Mouse (Mus musculus) MEL (cell line): Measurements from ENCODE around the gene Zfp715. TPM values are rescaled to one million over a fixed set of nuclear protein-coding genes. Genes with fewer than 3 reads are reported as not detected.

ENCODE experiments used
- DNase-seq: peaks from one replicate; pipeline ENCODE4 v3.0.0; 2011; ENCODE audit warnings: low read depth, low spot score
- H3K27ac ChIP-seq: 2 replicates; pipeline ENCODE4 v1.5.1; 2012; ENCODE audit warnings: low read depth, mild to moderate bottlenecking, control low read depth, low read length, moderate library complexity; ENCODE audit not compliant: control insufficient read depth
- H3K27me3 ChIP-seq, 2 experiments: fragments of 150-350 bp in 1 of 2; sonication (generic) in 1 of 2; 2 replicates each; pipeline ENCODE4 v1.6.1; 2012; ENCODE audit warnings: low read length in 2 of 2, mild to moderate bottlenecking in 2 of 2, improper control_type of control experiment in 1 of 2, moderate library complexity in 1 of 2; ENCODE audit not compliant: insufficient read depth in 2 of 2, control insufficient read depth in 1 of 2
- H3K36me3 ChIP-seq, 2 experiments: 2 replicates each; pipeline ENCODE4 v1.6.1; 2012 to 2014; ENCODE audit warnings: low read length in 2 of 2, improper control_type of control experiment in 1 of 2, inconsistent platforms in 1 of 2, mild to moderate bottlenecking in 1 of 2; ENCODE audit not compliant: insufficient read depth in 2 of 2, control insufficient read depth in 1 of 2
- H3K4me1 ChIP-seq, 2 experiments: fragments of 150-350 bp in 1 of 2; sonication (generic) in 1 of 2; 2 replicates each; pipeline ENCODE4 v1.6.1; 2012; ENCODE audit warnings: low read length in 2 of 2, improper control_type of control experiment in 1 of 2, mild to moderate bottlenecking in 1 of 2; ENCODE audit not compliant: insufficient read depth in 2 of 2, control insufficient read depth in 1 of 2
- H3K4me3 ChIP-seq, 2 experiments: fragments of 150-350 bp in 1 of 2; sonication (generic) in 1 of 2; 2 replicates each; pipeline ENCODE4 v1.5.1; 2012; ENCODE audit warnings: low read depth in 2 of 2, low read length in 2 of 2, mild to moderate bottlenecking in 2 of 2, moderate library complexity in 2 of 2, control low read depth in 1 of 2, improper control_type of control experiment in 1 of 2; ENCODE audit not compliant: control insufficient read depth in 1 of 2, insufficient read depth in 1 of 2
- H3K79me2 ChIP-seq: 2 replicates; pipeline ENCODE4 v1.6.1; 2012; ENCODE audit warnings: mild to moderate bottlenecking, low read length, moderate library complexity; ENCODE audit not compliant: control insufficient read depth, poor library complexity, insufficient read depth
- H3K9ac ChIP-seq: 2 replicates; pipeline ENCODE4 v1.6.1; 2012; ENCODE audit warnings: low read depth, mild to moderate bottlenecking, control low read depth, low read length, moderate library complexity; ENCODE audit not compliant: control insufficient read depth, poor library complexity, severe bottlenecking
- H3K9me3 ChIP-seq: fragments of 150-350 bp; sonication (generic); replicated peaks from 2 replicates; pipeline ENCODE4 v1.6.1; 2012; ENCODE audit warnings: mild to moderate bottlenecking, low read length, improper control_type of control experiment, moderate library complexity; ENCODE audit not compliant: insufficient read depth
- BHLHE40 ChIP-seq: IDR thresholded peaks from 2 replicates; pipeline ENCODE4 v1.6.1; 2012; ENCODE audit warnings: low read depth, mild to moderate bottlenecking, inconsistent platforms, low read length, improper control_type of control experiment, borderline replicate concordance
- CHD1 ChIP-seq: IDR thresholded peaks from 2 replicates; pipeline ENCODE4 v1.6.1; 2012; ENCODE audit warnings: low read depth, mild to moderate bottlenecking, inconsistent platforms, low read length, improper control_type of control experiment
- CTCF ChIP-seq, 3 experiments: IDR thresholded peaks in 2 of 3; conservative IDR thresholded peaks in 1 of 3; 2 replicates each; pipeline ENCODE4 v1.5.1; 2011 to 2012; ENCODE audit warnings: low read length in 3 of 3, low read depth in 2 of 3, mild to moderate bottlenecking in 2 of 3, improper control_type of control experiment in 1 of 3, inconsistent platforms in 1 of 3, mixed read lengths in 1 of 3, moderate library complexity in 1 of 3; ENCODE audit not compliant: control insufficient read depth in 1 of 3, insufficient read depth in 1 of 3, poor library complexity in 1 of 3, severe bottlenecking in 1 of 3
- EP300 ChIP-seq, 2 experiments: IDR thresholded peaks; 2 replicates each; pipeline ENCODE4 v1.6.1; 2011; ENCODE audit warnings: improper control_type of control experiment in 2 of 2, low read length in 2 of 2, low read depth in 1 of 2, mild to moderate bottlenecking in 1 of 2
- ETS1 ChIP-seq: IDR thresholded peaks from 2 replicates; pipeline ENCODE4 v1.6.1; 2012; ENCODE audit warnings: low read depth, mild to moderate bottlenecking, inconsistent platforms, low read length, improper control_type of control experiment, moderate library complexity
- GABPA ChIP-seq: IDR thresholded peaks from 2 replicates; pipeline ENCODE4 v1.6.1; 2012; ENCODE audit warnings: low read depth, mild to moderate bottlenecking, inconsistent platforms, low read length, improper control_type of control experiment, moderate library complexity
- GATA1 ChIP-seq: IDR thresholded peaks from 2 replicates; pipeline ENCODE4 v1.6.1; 2011; ENCODE audit warnings: low read depth, low read length, improper control_type of control experiment
- HCFC1 ChIP-seq: IDR thresholded peaks from 2 replicates; pipeline ENCODE4 v1.6.1; 2012; ENCODE audit warnings: low read depth, mild to moderate bottlenecking, inconsistent platforms, low read length, improper control_type of control experiment, moderate library complexity
- KAT2A ChIP-seq: conservative IDR thresholded peaks from 2 replicates; pipeline ENCODE4 v1.6.1; 2012; ENCODE audit warnings: low read depth, low read length, improper control_type of control experiment, inconsistent platforms
- MAX ChIP-seq: IDR thresholded peaks from 2 replicates; pipeline ENCODE4 v1.6.1; 2011; ENCODE audit warnings: low read length, improper control_type of control experiment
- MXI1 ChIP-seq: IDR thresholded peaks from 2 replicates; pipeline ENCODE4 v1.6.1; 2011; ENCODE audit warnings: mild to moderate bottlenecking, low read depth, low read length, improper control_type of control experiment
- MYB ChIP-seq: IDR thresholded peaks from 2 replicates; pipeline ENCODE4 v1.6.1; 2011; ENCODE audit warnings: mild to moderate bottlenecking, low read depth, low read length, improper control_type of control experiment
- NRF1 ChIP-seq: IDR thresholded peaks from 2 replicates; pipeline ENCODE4 v1.6.1; 2014; ENCODE audit warnings: low read depth, mild to moderate bottlenecking, inconsistent platforms, low read length, improper control_type of control experiment, moderate library complexity; ENCODE audit not compliant: poor library complexity, insufficient read depth, severe bottlenecking
- POLR2A ChIP-seq, 2 experiments: IDR thresholded peaks; 2 replicates each; pipeline ENCODE4 v1.6.1; 2011 to 2012; ENCODE audit warnings: low read length in 2 of 2, mild to moderate bottlenecking in 2 of 2, control low read depth in 1 of 2, improper control_type of control experiment in 1 of 2, low read depth in 1 of 2, moderate library complexity in 1 of 2; ENCODE audit not compliant: control insufficient read depth in 1 of 2, insufficient read depth in 1 of 2, poor library complexity in 1 of 2
- POLR2AphosphoS2 ChIP-seq: IDR thresholded peaks from 2 replicates; pipeline ENCODE4 v1.6.1; 2011; ENCODE audit warnings: low read length, improper control_type of control experiment
- RAD21 ChIP-seq: IDR thresholded peaks from 2 replicates; pipeline ENCODE4 v1.6.1; 2011; ENCODE audit warnings: mild to moderate bottlenecking, low read depth, low read length, improper control_type of control experiment
- SIN3A ChIP-seq: IDR thresholded peaks from 2 replicates; pipeline ENCODE4 v1.6.1; 2012; ENCODE audit warnings: low read length, improper control_type of control experiment, inconsistent platforms
- SMC3 ChIP-seq: IDR thresholded peaks from 2 replicates; pipeline ENCODE4 v1.6.1; 2011; ENCODE audit warnings: low read depth, low read length, improper control_type of control experiment
- TBP ChIP-seq: IDR thresholded peaks from 2 replicates; pipeline ENCODE4 v1.8.0; 2011; ENCODE audit warnings: low read depth, low read length, improper control_type of control experiment
- TCF12 ChIP-seq: IDR thresholded peaks from 2 replicates; pipeline ENCODE4 v1.6.1; 2014; ENCODE audit warnings: low read depth, mild to moderate bottlenecking, inconsistent platforms, low read length, improper control_type of control experiment, moderate library complexity
- UBTF ChIP-seq: IDR thresholded peaks from 2 replicates; pipeline ENCODE4 v1.6.1; 2012; ENCODE audit warnings: low read depth, mild to moderate bottlenecking, inconsistent platforms, low read length, improper control_type of control experiment, moderate library complexity, borderline replicate concordance; ENCODE audit not compliant: insufficient read depth
- USF1 ChIP-seq: IDR thresholded peaks from 2 replicates; pipeline ENCODE4 v1.6.1; 2014; ENCODE audit warnings: low read depth, mild to moderate bottlenecking, inconsistent platforms, low read length, improper control_type of control experiment, moderate library complexity
- USF2 ChIP-seq, 2 experiments: IDR thresholded peaks; 2 replicates each; pipeline ENCODE4 v1.6.1; 2011 to 2012; ENCODE audit warnings: improper control_type of control experiment in 2 of 2, low read length in 2 of 2, borderline replicate concordance in 1 of 2, inconsistent platforms in 1 of 2, low read depth in 1 of 2, mild to moderate bottlenecking in 1 of 2; ENCODE audit not compliant: insufficient read depth in 1 of 2
- ZC3H11A ChIP-seq: IDR thresholded peaks from 2 replicates; pipeline ENCODE4 v1.6.1; 2012; ENCODE audit warnings: low read depth, mild to moderate bottlenecking, inconsistent platforms, low read length, improper control_type of control experiment
- ZKSCAN1 ChIP-seq: IDR thresholded peaks from 2 replicates; pipeline ENCODE4 v1.6.1; 2012; ENCODE audit warnings: low read depth, mild to moderate bottlenecking, inconsistent platforms, low read length, improper control_type of control experiment, moderate library complexity
- polyA plus RNA-seq, 2 experiments: library from polyadenylated mRNA; stranded (reverse) in 1 of 2; unstranded in 1 of 2; fragments of >175 nt in 1 of 2; fragments of >200 nt in 1 of 2; gene quantifications; 2 replicates each; pipeline versions ENCODE4 v1.2.1 to v1.2.4; 2012; ENCODE audit warnings: low replicate concordance in 2 of 2, low read depth in 1 of 2; ENCODE audit not compliant: insufficient read length in 2 of 2, insufficient read depth in 1 of 2, missing spikeins in 1 of 2
- total RNA-seq: library from RNA; depleted of rRNA; stranded (reverse); fragments of 300-350 nt; gene quantifications from 2 replicates; pipeline ENCODE4 v1.2.3, GENCODE M21; 2012

The Zfp715 gene
- total and polyA plus RNA-seq, 3 experiments: 8.3 to 11.7 TPM; not detected in 1

DNA sequence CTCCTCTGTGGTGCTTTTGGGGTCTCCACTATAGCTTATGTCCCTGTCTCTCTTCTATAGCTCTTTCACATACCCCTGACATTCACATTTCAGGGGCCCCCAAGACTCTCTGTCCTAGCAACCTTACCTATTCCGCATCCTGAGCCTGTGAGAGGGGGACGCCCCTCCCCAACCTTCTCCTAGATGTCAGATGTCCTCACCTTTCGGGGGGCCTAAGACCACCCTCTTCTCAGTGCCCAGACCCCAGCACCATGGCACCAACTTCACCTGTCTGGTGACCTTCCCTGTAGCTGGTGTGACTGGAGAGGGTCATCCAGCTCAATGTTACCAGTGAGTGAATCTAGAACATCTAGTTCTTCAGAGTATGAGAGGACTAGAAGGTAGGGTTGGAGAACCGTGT lies 31.4 kb upstream of the Zfp715 start:
- Histone ChIP-seq H3K27me3 (no peaks in the 10 kb centered on the region), H3K9ac (no peak overlapping the region), H3K4me1 (peaks cover 10 to 35% of the 10 kb centered on the region in 2 experiments), H3K9me3 (no peaks in the 10 kb centered on the region), H3K27ac (no peak overlapping the region), H3K79me2 (no peaks in the 10 kb centered on the region), H3K4me3 (no peak overlapping the region), H3K36me3 (peaks cover 0 to 19% of the 10 kb centered on the region in 2 experiments; a peak in 2 of 4 replicates)
- TF ChIP-seq CTCF (IDR thresholded peaks at IDR 0.05 in 2 of 3, conservative IDR thresholded peaks at IDR 0.05 in 1 of 3; ENCODE audit: control insufficient read depth in 1 of 3, insufficient read depth in 1 of 3, low read depth in 2 of 3, low read length in 3 of 3, poor library complexity in 1 of 3, severe bottlenecking in 1 of 3) (no peak), TCF12 (no peak), MYB (no peak), USF1 (no peak), RAD21 (no peak), ETS1 (no peak), GATA1 (no peak), SMC3 (no peak), MAX (no peak), GABPA (no peak), SIN3A (no peak)
- DNase-seq: no peak

GRCm38 (mm10) chr7:43344020-43344419 lies 30.9 kb upstream of the Zfp715 start:
- Histone ChIP-seq H3K4me3 (no peak overlapping the region), H3K27ac (peak overlapping the region; percentile 70), H3K9ac (peak overlapping the region; percentile 42), H3K27me3 (no peaks in the 10 kb centered on the region), H3K4me1 (peaks cover 10 to 30% of the 10 kb centered on the region in 2 experiments), H3K9me3 (no peaks in the 10 kb centered on the region), H3K79me2 (no peaks in the 10 kb centered on the region), H3K36me3 (peaks cover 0 to 19% of the 10 kb centered on the region in 2 experiments; a peak in 2 of 4 replicates)
- TF ChIP-seq GABPA: no peak
- TF ChIP-seq TCF12: no peak
- no peak for TF ChIP-seq USF1
- TF ChIP-seq ZC3H11A: no peak
- no peak for TF ChIP-seq POLR2AphosphoS2
- no peak for DNase-seq

- DNase-seq: peak; percentile 82
- Histone ChIP-seq H3K4me1 (peaks cover 10 to 24% of the 10 kb centered on the region in 2 experiments), H3K4me3 (peak overlapping the region in 1 of 2 experiments; percentile 20; a peak in 2 of 4 replicates), H3K27ac (peak overlapping the region; percentile 70), H3K27me3 (no peaks in the 10 kb centered on the region), H3K79me2 (no peaks in the 10 kb centered on the region), H3K36me3 (peaks cover 0 to 14% of the 10 kb centered on the region in 2 experiments; a peak in 2 of 4 replicates), H3K9me3 (no peaks in the 10 kb centered on the region), H3K9ac (peak overlapping the region; percentile 42)
- TF ChIP-seq POLR2AphosphoS2 (no peak), NRF1 (no peak), EP300 (IDR thresholded peaks at IDR 0.05; ENCODE audit: low read depth in 1 of 2, low read length in 2 of 2) (peak; percentile 76 to 86), POLR2A (IDR thresholded peaks at IDR 0.05; ENCODE audit: control insufficient read depth in 1 of 2, insufficient read depth in 1 of 2, low read depth in 1 of 2, low read length in 2 of 2, poor library complexity in 1 of 2) (no peak), USF2 (IDR thresholded peaks at IDR 0.05; ENCODE audit: borderline replicate concordance in 1 of 2, insufficient read depth in 1 of 2, low read depth in 1 of 2, low read length in 2 of 2) (no peak), MXI1 (no peak), HCFC1 (no peak), BHLHE40 (peak; percentile 57; the same call in 1 of the 2 replicates), TCF12 (peak; percentile 62), MYB (no peak), TBP (no peak), SIN3A (peak; percentile 46; the same call in 1 of the 2 replicates), UBTF (no peak), KAT2A (no peak), ZKSCAN1 (no peak), CHD1 (no peak)
Measured at GRCm38 (mm10) chr7:43343191-43343590, 30.1 kb upstream of the Zfp715 start.
